ENCODE assay signal across 23 mouse cellular contexts in genomic region chr7:132282576-132282975, GRCm38 (mm10). TPM values are rescaled to one million over a fixed set of nuclear protein-coding genes. Genes with fewer than 3 reads are reported as not detected.
A peak's percentile ranks its signal among the peaks of the same experiment; 100 is the strongest.
DNase-seq lines count a peak whose midpoint lies in the region; ATAC-seq lines count a peak whose summit lies in the region.
"Had no signal": no experiment of that assay in that cellular context is flagged by ENCODE, and none has a peak within 500 bp of the region (broad histone marks: within the 10 kb centered on the region; RNA-seq: fewer than 3 reads in every experiment).

No protein-coding gene starts in this region.

- no peak for ATAC-seq in hindbrain, embryonic 11.5 days (ENCODE audit: low FRiP score)
- ATAC-seq in hindbrain, embryonic 14.5 days (ENCODE audit: low FRiP score), result no peak
- ATAC-seq in forebrain, embryonic 13.5 days, result no peak
- no peak for ATAC-seq in hindbrain, embryonic 16.5 days
- ATAC-seq: intestine, embryonic 15.5 days; midbrain, embryonic 15.5 days had no signal

- 87% methylated on average over 2 of the region's 2 CpGs for WGBS in hindbrain, embryonic 11.5 days
- 89% methylated on average over 2 of the region's 2 CpGs for WGBS in hindbrain, embryonic 14.5 days
- 93% methylated on average over 2 of the region's 2 CpGs for WGBS in forebrain, embryonic 13.5 days
- WGBS in hindbrain, embryonic 16.5 days, result 97% methylated on average over 2 of the region's 2 CpGs

- H3K27me3 ChIP-seq in hindbrain, embryonic 11.5 days (ENCODE audit: control insufficient read depth, insufficient read depth, low read length), result no peaks in the 10 kb centered on the region
- no peaks in the 10 kb centered on the region for H3K27me3 ChIP-seq in hindbrain, embryonic 14.5 days (ENCODE audit: control insufficient read depth, insufficient read depth, low read length)
- H3K27me3 ChIP-seq in forebrain, embryonic 13.5 days, result no peaks in the 10 kb centered on the region
- no peaks in the 10 kb centered on the region for H3K27me3 ChIP-seq in hindbrain, embryonic 16.5 days (replicated peaks; ENCODE audit: control insufficient read depth, insufficient read depth, low read length)
- H3K27me3 ChIP-seq: embryonic facial prominence, embryonic 12.5 days; heart, embryonic 13.5 days; hindbrain, embryonic 15.5 days; intestine, embryonic 15.5 days; limb, embryonic 15.5 days; midbrain, embryonic 15.5 days; neural tube, embryonic 12.5 days had no signal

- no peak overlapping the region for H3K9ac ChIP-seq in hindbrain, embryonic 11.5 days (ENCODE audit: low read depth, low read length)
- H3K9ac ChIP-seq in hindbrain, embryonic 14.5 days, result no peak overlapping the region
- no peak overlapping the region for H3K9ac ChIP-seq in forebrain, embryonic 13.5 days
- no peak overlapping the region for H3K9ac ChIP-seq in hindbrain, embryonic 16.5 days (ENCODE audit: low read depth, low read length)
- H3K9ac ChIP-seq: embryonic facial prominence, embryonic 12.5 days; heart, embryonic 13.5 days; hindbrain, embryonic 15.5 days; intestine, embryonic 15.5 days; limb, embryonic 15.5 days; liver, embryonic 14.5 days; lung, embryonic 14.5 days; midbrain, embryonic 15.5 days; neural tube, embryonic 12.5 days had no signal

- no peaks in the 10 kb centered on the region for H3K9me3 ChIP-seq in hindbrain, embryonic 11.5 days (ENCODE audit: control insufficient read depth, low read length)
- H3K9me3 ChIP-seq in hindbrain, embryonic 14.5 days (ENCODE audit: control insufficient read depth, low read length), result no peaks in the 10 kb centered on the region
- no peaks in the 10 kb centered on the region for H3K9me3 ChIP-seq in forebrain, embryonic 13.5 days (replicated peaks)
- H3K9me3 ChIP-seq in hindbrain, embryonic 16.5 days (ENCODE audit: control insufficient read depth, low read length), result no peaks in the 10 kb centered on the region
- H3K9me3 ChIP-seq: embryonic facial prominence, embryonic 12.5 days; heart, embryonic 13.5 days; hindbrain, embryonic 15.5 days; intestine, embryonic 15.5 days; limb, embryonic 10.5 days; limb, embryonic 15.5 days; midbrain, embryonic 15.5 days; neural tube, embryonic 12.5 days had no signal

- DNase-seq in hindbrain, embryonic 11.5 days (ENCODE audit: low spot score), result no peak
- DNase-seq in hindbrain, embryonic 14.5 days (ENCODE audit: low spot score), result no peak
- no peak for DNase-seq in adrenal gland, postnatal 36 days
- DNase-seq: adrenal gland, postnatal 25 days; embryo, embryonic 11 days; kidney, adult 8-10 months; kidney, postnatal 4 days; lung, embryonic 14.5 days; lung, postnatal 14 days; thymus, postnatal 4 days had no signal

- H3K4me3 ChIP-seq in hindbrain, embryonic 11.5 days (ENCODE audit: low read depth, low read length), result no peak overlapping the region
- no peak overlapping the region for H3K4me3 ChIP-seq in hindbrain, embryonic 14.5 days (replicated peaks; ENCODE audit: low read length)
- no peak overlapping the region for H3K4me3 ChIP-seq in brown adipose tissue, adult 24 weeks (ENCODE audit: insufficient read depth, low read depth, low read length)
- H3K4me3 ChIP-seq in forebrain, embryonic 13.5 days, result no peak overlapping the region
- no peak overlapping the region for H3K4me3 ChIP-seq in hindbrain, embryonic 16.5 days (ENCODE audit: low read length)
- H3K4me3 ChIP-seq: embryonic facial prominence, embryonic 12.5 days; heart, embryonic 13.5 days; hindbrain, embryonic 15.5 days; intestine, embryonic 15.5 days; limb, embryonic 10.5 days; limb, embryonic 15.5 days; midbrain, embryonic 15.5 days; neural tube, embryonic 12.5 days had no signal

- H3K4me2 ChIP-seq in hindbrain, embryonic 11.5 days (replicated peaks; ENCODE audit: low read depth, low read length), result no peak overlapping the region
- no peak overlapping the region for H3K4me2 ChIP-seq in hindbrain, embryonic 14.5 days (replicated peaks)
- no peak overlapping the region for H3K4me2 ChIP-seq in forebrain, embryonic 13.5 days
- H3K4me2 ChIP-seq in hindbrain, embryonic 16.5 days (ENCODE audit: low read length), result no peak overlapping the region
- H3K4me2 ChIP-seq: embryonic facial prominence, embryonic 12.5 days; heart, embryonic 13.5 days; hindbrain, embryonic 15.5 days; intestine, embryonic 15.5 days; limb, embryonic 15.5 days; lung, embryonic 14.5 days; midbrain, embryonic 15.5 days; neural tube, embryonic 12.5 days had no signal

- no peaks in the 10 kb centered on the region for H3K36me3 ChIP-seq in hindbrain, embryonic 11.5 days (ENCODE audit: control insufficient read depth, insufficient read depth, low read length)
- H3K36me3 ChIP-seq in hindbrain, embryonic 14.5 days (replicated peaks; ENCODE audit: control insufficient read depth, insufficient read depth), result no peaks in the 10 kb centered on the region
- H3K36me3 ChIP-seq in forebrain, embryonic 13.5 days (ENCODE audit: poor library complexity, severe bottlenecking), result no peaks in the 10 kb centered on the region
- H3K36me3 ChIP-seq in hindbrain, embryonic 16.5 days (ENCODE audit: control insufficient read depth, insufficient read depth, low read length), result no peaks in the 10 kb centered on the region
- H3K36me3 ChIP-seq: embryonic facial prominence, embryonic 12.5 days; heart, embryonic 13.5 days; hindbrain, embryonic 15.5 days; intestine, embryonic 15.5 days; limb, embryonic 10.5 days; limb, embryonic 15.5 days; midbrain, embryonic 15.5 days; neural tube, embryonic 12.5 days had no signal

- peaks cover 18% of the 10 kb centered on the region for H3K4me1 ChIP-seq in hindbrain, embryonic 11.5 days (replicated peaks; ENCODE audit: control insufficient read depth, insufficient read depth, low read length)
- peaks cover 39% of the 10 kb centered on the region for H3K4me1 ChIP-seq in hindbrain, embryonic 14.5 days (replicated peaks; ENCODE audit: control insufficient read depth, insufficient read depth, low read length)
- peaks cover 36% of the 10 kb centered on the region for H3K4me1 ChIP-seq in brown adipose tissue, adult 24 weeks (ENCODE audit: control insufficient read depth, insufficient read depth, insufficient read length, low read length)
- peaks cover 69% of the 10 kb centered on the region for H3K4me1 ChIP-seq in forebrain, embryonic 13.5 days
- H3K4me1 ChIP-seq in hindbrain, embryonic 16.5 days (ENCODE audit: control insufficient read depth, insufficient read depth, low read depth, low read length), result peaks cover 38% of the 10 kb centered on the region

- H3K27ac ChIP-seq in hindbrain, embryonic 11.5 days (ENCODE audit: low read depth, low read length), result 0 out of 2 replicates have a peak overlapping the region, but pooled peaks have one; percentile 30
- H3K27ac ChIP-seq in hindbrain, embryonic 14.5 days, result no peak overlapping the region
- H3K27ac ChIP-seq in brown adipose tissue, adult 24 weeks (replicated peaks; ENCODE audit: low read depth, low read length), result 0 out of 2 replicates have a peak overlapping the region, but pooled peaks have one; percentile 16
- peak overlapping the region; percentile 78 for H3K27ac ChIP-seq in forebrain, embryonic 13.5 days
- H3K27ac ChIP-seq in hindbrain, embryonic 16.5 days (ENCODE audit: low read depth, low read length), result 0 out of 2 replicates have a peak overlapping the region, but pooled peaks have one; percentile 23
- H3K27ac ChIP-seq: embryonic facial prominence, embryonic 12.5 days; heart, embryonic 13.5 days; intestine, embryonic 15.5 days; kidney, postnatal 0 days; limb, embryonic 10.5 days; limb, embryonic 15.5 days; liver, embryonic 14.5 days; midbrain, embryonic 15.5 days; neural tube, embryonic 12.5 days had no signal

RNA-seq across cellular contexts. Expression of gene Chst15, which starts 34.5 kb away (rescaled TPM):
- 25.5 and 28.3 TPM in 2 replicates for polyA plus RNA-seq in hindbrain, embryonic 11.5 days (2014; fragmentation: Nextera tagmentation; extraction: Ambion mirVana)
- 16.3 and 17.1 TPM in 2 replicates for polyA plus RNA-seq in hindbrain, embryonic 14.5 days (2014; fragmentation: Nextera tagmentation; extraction: Ambion mirVana)
- polyA plus RNA-seq in brown adipose tissue, adult 24 weeks (2012; ENCODE audit: insufficient read depth, insufficient read length, missing spikeins), result 14.7 and 16.0 TPM in 2 replicates
- polyA plus RNA-seq in forebrain, embryonic 13.5 days (2015; fragmentation: Nextera tagmentation; extraction: Ambion mirVana), result 13.6 and 14.7 TPM in 2 replicates
- 18.5 and 24.4 TPM in 2 replicates for polyA plus RNA-seq in hindbrain, embryonic 16.5 days (2015; fragmentation: Nextera tagmentation; extraction: Ambion mirVana)
- total RNA-seq in adrenal gland, postnatal 36 days (2021), result 10 to 100 TPM; 38.9 to 58.6 TPM
